Mouse (Mus musculus) cerebellum, adult 11 months (tissue): ENCODE results near the gene Inhbe.
"Not testable (repeated sequence)": the region's sequence is repeated elsewhere in the genome, so short reads cannot be mapped to it uniquely, and the experiment has no call there.

Experiments used
- DNase-seq: peaks from one replicate; pipeline ENCODE4 v3.0.0; 2022

The Inhbe gene

GRCm38 (mm10) chr10:127322178-127322577 lies 32.0 kb downstream of the Inhbe start:
- DNase-seq, result no peak

- no peak for DNase-seq
Measured at GRCm38 (mm10) chr10:127321621-127322020, 32.6 kb downstream of the Inhbe start, which contains the start of gene Arhgap9. Arhgap9 (plus strand) TSS chr10:127321964.

- DNase-seq, result no peak
Measured at GRCm38 (mm10) chr10:127319969-127320368, 34.2 kb downstream of the Inhbe start.

GRCm38 (mm10) chr10:127318009-127318408 lies 36.2 kb downstream of the Inhbe start:
- no peak for DNase-seq

- DNase-seq, result no peak
Measured at GRCm38 (mm10) chr10:127317277-127317676, 36.9 kb downstream of the Inhbe start.

GRCm38 (mm10) chr10:127314950-127315349 lies 39.3 kb downstream of the Inhbe start:
- DNase-seq, result not testable (repeated sequence)

- not testable (repeated sequence) for DNase-seq
Measured at GRCm38 (mm10) chr10:127313516-127313915, 40.7 kb downstream of the Inhbe start.

- DNase-seq, result no peak
Measured at GRCm38 (mm10) chr10:127312858-127313257, 41.4 kb downstream of the Inhbe start.

- DNase-seq, result peak; percentile 77
Measured at GRCm38 (mm10) chr10:127312356-127312676, 41.9 kb downstream of the Inhbe start.

GRCm38 (mm10) chr10:127311476-127312355 lies 42.5 kb downstream of the Inhbe start, which contains the start of gene Mars:
Mars (minus strand) TSS chr10:127311786.
- DNase-seq, result peak; percentile 90

- DNase-seq, result peak; percentile 23
Measured at GRCm38 (mm10) chr10:127310523-127311475, 43.4 kb downstream of the Inhbe start.

GRCm38 (mm10) chr10:127309167-127309566 lies 45.0 kb downstream of the Inhbe start:
- not testable (repeated sequence) for DNase-seq

GRCm38 (mm10) chr10:127303136-127303535 lies 51.1 kb downstream of the Inhbe start:
- DNase-seq, result no peak

- no peak for DNase-seq
Measured at GRCm38 (mm10) chr10:127300361-127300760, 53.9 kb downstream of the Inhbe start.
